Mouse (Mus musculus): ENCODE data around the gene Pon1. TPM values are rescaled to one million over a fixed set of nuclear protein-coding genes. Genes with fewer than 3 reads are reported as not detected.

Gene Pon1
- polyA plus RNA-seq (2012; rRNA removed), result 0.08 and 0.10 TPM in 2 replicates

DNA sequence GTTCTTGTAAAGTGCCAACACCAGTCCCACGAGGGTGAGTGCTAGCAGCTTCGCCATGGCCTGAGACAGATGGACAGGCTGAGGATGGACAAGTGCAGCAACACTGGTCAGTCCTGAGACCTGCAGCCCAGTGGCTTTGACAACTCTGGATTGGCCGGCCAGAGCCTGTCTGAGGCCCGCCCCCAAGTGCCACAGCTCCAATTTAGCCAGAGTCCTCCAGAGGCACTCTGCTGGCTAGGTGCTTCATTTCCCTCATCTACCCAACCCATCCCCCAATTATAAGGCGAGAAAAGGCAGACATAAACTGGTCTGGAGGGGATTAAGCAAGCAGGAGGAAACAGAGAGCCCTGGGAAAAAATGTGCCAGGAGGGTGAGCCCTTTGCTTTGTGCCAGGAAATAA lies at the start of gene Pon1:
Gene Pon1, minus strand, starts transcription at position 254 of the 400 bp plus-strand sequence.

Other genes with a start within 250 kb of the Pon1 start
- gene Pon3, start 62.3 kb upstream of the Pon1 start, polyA plus RNA-seq (2012; rRNA removed), result 3.8 and 5.5 TPM in 2 replicates
- 18.1 and 20.4 TPM in 2 replicates for gene Pon2, start 104.5 kb upstream of the Pon1 start, polyA plus RNA-seq (2012; rRNA removed)
- gene Asb4, start 189.4 kb upstream of the Pon1 start, polyA plus RNA-seq (2012; rRNA removed), result 17.6 and 82.9 TPM in 2 replicates